Mouse (Mus musculus) cortical plate, adult 2 months (tissue): ENCODE measurements at regions not wholly inside any gene's neighbourhood (a gene's known extent, or its start where the extent isn't known, plus 50 kb on each side); places are given as distances from the start of the nearest gene placed in this dataset.
"Not testable (repeated sequence)": the region's sequence is repeated elsewhere in the genome, so short reads cannot be mapped to it uniquely, and the experiment has no call there.

Source experiments
- H3K27ac ChIP-seq: fragments of 200-500 bp; 2 replicates; pipeline ENCODE4 v1.5.1; 2012; ENCODE audit warnings: low read length, control low read depth, inconsistent platforms; ENCODE audit not compliant: insufficient read depth
- H3K4me1 ChIP-seq: fragments of 200-500 bp; 2 replicates; pipeline ENCODE4 v1.6.1; 2011; ENCODE audit warnings: low read length; ENCODE audit not compliant: control insufficient read depth, insufficient read depth
- H3K4me3 ChIP-seq: fragments of 200-500 bp; 2 replicates; pipeline ENCODE4 v1.5.1; 2011; ENCODE audit warnings: mild to moderate bottlenecking, low read length, control low read depth; ENCODE audit not compliant: insufficient read depth
- CTCF ChIP-seq: fragments of 200-500 bp; IDR thresholded peaks from 2 replicates; pipeline ENCODE4 v1.5.1; 2011; ENCODE audit warnings: mild to moderate bottlenecking, control low read depth, low read length; ENCODE audit not compliant: insufficient read depth; ENCODE audit errors: extremely low read depth
- POLR2A ChIP-seq: fragments of 200-500 bp; IDR thresholded peaks from 2 replicates; pipeline ENCODE4 v1.6.1; 2011; ENCODE audit warnings: mild to moderate bottlenecking, low read length, control low read depth; ENCODE audit not compliant: insufficient read depth; ENCODE audit errors: extremely low read depth

GRCm38 (mm10) chr10:37725609-37726008 lies 586.9 kb upstream of the Marcks start:
- no peak overlapping the region for H3K4me3 ChIP-seq
- no peaks in the 10 kb centered on the region for H3K4me1 ChIP-seq
- H3K27ac ChIP-seq, result no peak overlapping the region
- no peak for TF ChIP-seq POLR2A
- TF ChIP-seq CTCF, result no peak

DNA sequence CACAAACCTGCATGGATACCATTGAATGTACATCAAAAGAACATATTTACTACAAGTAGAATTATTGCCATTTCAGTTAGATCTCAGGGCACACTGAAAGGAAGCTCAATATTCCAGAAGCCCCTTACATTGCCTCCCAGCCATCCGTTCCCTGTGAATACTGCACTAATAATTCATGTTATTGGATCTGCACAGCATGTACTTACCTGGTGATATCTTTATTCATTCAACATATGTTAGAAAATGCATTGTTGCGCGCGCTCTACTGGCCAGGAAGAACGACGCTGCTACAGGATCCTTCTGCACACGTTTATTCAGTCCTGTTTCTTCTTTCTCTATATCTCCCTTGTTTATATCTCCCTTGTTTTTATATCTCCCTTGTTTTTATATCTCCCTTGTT lies 586.3 kb upstream of the Marcks start:
- not testable (repeated sequence) for H3K27ac ChIP-seq, H3K4me3 ChIP-seq, H3K4me1 ChIP-seq

DNA sequence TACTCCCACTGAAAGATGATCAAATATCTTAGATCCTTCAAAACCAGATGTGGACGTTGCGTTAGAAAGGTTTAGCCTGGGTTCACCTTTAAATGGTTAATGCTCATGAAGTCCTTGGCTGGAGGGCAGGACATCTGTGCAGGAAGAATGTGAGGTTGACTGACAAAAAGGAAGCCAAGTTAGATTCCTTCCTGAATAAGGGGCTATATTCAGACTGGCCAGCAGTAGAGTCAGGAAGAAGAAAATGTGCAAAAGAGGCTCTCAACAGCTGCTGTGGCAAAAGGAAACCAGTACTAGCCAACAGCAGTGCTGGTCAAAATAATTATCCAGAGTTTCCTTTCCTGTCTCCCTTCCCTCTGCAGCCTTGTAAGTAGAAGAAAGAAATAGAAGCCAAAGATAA lies 582.0 kb upstream of the Marcks start:
- no peak overlapping the region for H3K4me3 ChIP-seq
- H3K27ac ChIP-seq, result no peak overlapping the region
- TF ChIP-seq POLR2A (no peak), CTCF (no peak)
- H3K4me1 ChIP-seq, result no peaks in the 10 kb centered on the region

GRCm38 (mm10) chr10:37716946-37717345 lies 578.2 kb upstream of the Marcks start:
- H3K27ac ChIP-seq, result no peak overlapping the region
- no peaks in the 10 kb centered on the region for H3K4me1 ChIP-seq
- TF ChIP-seq POLR2A, result no peak
- TF ChIP-seq CTCF, result no peak
- no peak overlapping the region for H3K4me3 ChIP-seq

DNA sequence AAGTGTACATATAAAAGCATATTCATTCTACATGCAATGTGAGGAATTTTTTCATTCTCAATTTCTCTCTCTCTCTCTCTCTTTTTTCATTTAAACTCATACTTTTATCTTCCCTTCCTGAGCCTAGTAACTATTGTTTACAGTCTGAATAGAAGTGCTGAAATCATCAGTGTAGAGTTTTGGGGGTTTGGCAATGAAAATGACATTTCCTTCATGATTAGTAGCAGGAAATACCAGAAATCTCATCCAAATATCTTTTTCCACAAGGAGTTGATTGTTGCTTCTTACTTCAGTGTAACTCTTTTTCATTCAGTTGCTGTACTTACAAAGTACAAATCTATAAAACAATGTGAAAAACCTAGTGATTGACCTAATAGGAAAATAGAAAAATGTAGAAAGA lies 572.7 kb upstream of the Marcks start:
- Histone ChIP-seq H3K4me1 (no peaks in the 10 kb centered on the region), H3K4me3 (no peak overlapping the region), H3K27ac (no peak overlapping the region)
- TF ChIP-seq POLR2A, result no peak
- no peak for TF ChIP-seq CTCF

- Histone ChIP-seq H3K4me1 (no peaks in the 10 kb centered on the region), H3K27ac (no peak overlapping the region), H3K4me3 (no peak overlapping the region)
- TF ChIP-seq CTCF (no peak), POLR2A (no peak)
Measured at GRCm38 (mm10) chr10:37694041-37694690, 555.4 kb upstream of the Marcks start.

- no peaks in the 10 kb centered on the region for H3K4me1 ChIP-seq
- TF ChIP-seq POLR2A (no peak), CTCF (no peak)
- no peak overlapping the region for H3K27ac ChIP-seq
- no peak overlapping the region for H3K4me3 ChIP-seq
Measured at GRCm38 (mm10) chr10:37692851-37693250, 554.1 kb upstream of the Marcks start.

DNA sequence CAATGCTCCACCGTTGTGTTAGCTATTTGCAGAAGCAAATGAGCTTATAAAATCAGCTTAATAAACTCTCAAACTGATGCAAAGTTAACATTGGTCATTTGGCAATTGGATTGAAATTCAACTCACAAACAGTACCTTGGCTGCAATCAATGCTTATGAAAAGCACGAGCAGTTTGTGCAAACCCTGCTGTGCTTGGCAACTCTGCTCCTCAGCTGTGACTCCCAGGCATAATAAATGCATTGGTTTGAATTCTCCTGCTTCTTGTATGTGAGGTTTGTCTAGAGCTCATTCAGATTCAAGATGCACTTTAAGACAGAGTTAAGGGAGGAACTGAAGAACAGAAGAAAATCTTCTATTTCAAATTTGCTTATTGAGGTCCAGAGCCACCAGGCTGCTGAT lies 553.2 kb upstream of the Marcks start:
- no peak overlapping the region for H3K27ac ChIP-seq
- H3K4me3 ChIP-seq, result no peak overlapping the region
- H3K4me1 ChIP-seq, result no peaks in the 10 kb centered on the region
- no peak for TF ChIP-seq POLR2A
- no peak for TF ChIP-seq CTCF

- TF ChIP-seq CTCF, result no peak
- TF ChIP-seq POLR2A, result no peak
- Histone ChIP-seq H3K27ac (no peak overlapping the region), H3K4me3 (no peak overlapping the region), H3K4me1 (no peaks in the 10 kb centered on the region)
Measured at GRCm38 (mm10) chr10:37683101-37683500, 544.4 kb upstream of the Marcks start.

GRCm38 (mm10) chr10:37680601-37681000 lies 541.9 kb upstream of the Marcks start:
- Histone ChIP-seq H3K4me3 (no peak overlapping the region), H3K27ac (no peak overlapping the region), H3K4me1 (no peaks in the 10 kb centered on the region)
- TF ChIP-seq POLR2A (no peak), CTCF (no peak)

DNA sequence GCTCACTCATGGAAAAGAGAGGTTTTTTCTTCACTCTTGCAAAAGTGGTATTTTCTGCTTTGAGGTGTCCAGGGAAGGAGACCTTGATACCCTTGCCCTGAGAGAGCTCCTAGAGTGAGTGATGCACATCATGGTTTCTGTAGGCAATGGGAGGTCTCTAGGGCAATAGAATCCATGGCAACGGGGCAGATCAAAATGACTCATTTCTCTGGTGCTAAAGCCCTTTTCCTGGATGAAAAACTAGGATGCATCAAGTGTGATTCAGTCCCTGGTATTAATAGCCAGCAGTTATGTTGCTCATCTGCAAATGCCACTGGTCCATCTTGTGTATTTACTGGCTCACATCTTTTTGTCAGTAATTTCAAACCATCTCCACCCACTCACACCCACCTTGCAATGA lies 539.1 kb upstream of the Marcks start:
- TF ChIP-seq POLR2A, result no peak
- no peak for TF ChIP-seq CTCF
- H3K4me3 ChIP-seq, result no peak overlapping the region
- no peaks in the 10 kb centered on the region for H3K4me1 ChIP-seq
- H3K27ac ChIP-seq, result no peak overlapping the region

GRCm38 (mm10) chr10:37668827-37669226 lies 530.1 kb upstream of the Marcks start:
- TF ChIP-seq POLR2A (no peak), CTCF (no peak)
- H3K4me1 ChIP-seq, result no peaks in the 10 kb centered on the region; the same call in 1 of the 2 replicates
- no peak overlapping the region for H3K4me3 ChIP-seq
- H3K27ac ChIP-seq, result no peak overlapping the region
